Mouse (Mus musculus): ENCODE data around the gene Atoh8. TPM values are rescaled to one million over a fixed set of nuclear protein-coding genes. Genes with fewer than 3 reads are reported as not detected.
A peak's percentile ranks its signal among the peaks of the same experiment; 100 is the strongest.

The Atoh8 gene
- total and polyA plus RNA-seq, 3 experiments, result 0.23 to 5.0 (median 1.6) TPM

GRCm38 (mm10) chr6:72242532-72243320 is 7.3 kb upstream of the Atoh8 start:
- Histone ChIP-seq H3K9ac (ENCODE audit: insufficient read depth, low read depth) (no peak overlapping the region), H3K4me2 (ENCODE audit: insufficient read depth, low read depth, poor library complexity, severe bottlenecking) (no peak overlapping the region), H3K4me1 (ENCODE audit: control insufficient read depth in 1 of 2, insufficient read depth in 2 of 2) (peaks cover 9 to 40% of the 10 kb centered on the region in 2 experiments; a peak in 3 of 4 replicates), H3K36me3 (replicated peaks in 1 of 2; ENCODE audit: control insufficient read depth in 1 of 2, insufficient read depth in 1 of 2, low read length in 1 of 2) (no peaks in the 10 kb centered on the region), H3K79me2 (replicated peaks; ENCODE audit: control insufficient read depth, extremely low read depth, insufficient read depth, poor library complexity, severe bottlenecking) (no peaks in the 10 kb centered on the region), H3K27me3 (replicated peaks) (peaks cover 88% of the 10 kb centered on the region), H3K27ac (ENCODE audit: insufficient read depth, low read depth) (no peak overlapping the region), H3K4me3 (replicated peaks in 1 of 3; ENCODE audit: low read depth in 2 of 3, low read length in 2 of 3, poor library complexity in 1 of 3) (no peak overlapping the region), H3K9me3 (replicated peaks; ENCODE audit: low read length) (no peaks in the 10 kb centered on the region)
- no peak for TF ChIP-seq GABPA (IDR thresholded peaks at IDR 0.05; ENCODE audit: insufficient replicate concordance, low read depth, low read length)
- TF ChIP-seq SMC3 (IDR thresholded peaks at IDR 0.05; ENCODE audit: low read depth, low read length), result no peak
- no peak for TF ChIP-seq MYC (IDR thresholded peaks at IDR 0.05; ENCODE audit: low read depth, low read length)
- no peak for TF ChIP-seq ELF1 (IDR thresholded peaks at IDR 0.05; ENCODE audit: low read depth, low read length)
- TF ChIP-seq MAZ (IDR thresholded peaks at IDR 0.05; ENCODE audit: low read depth, low read length), result no peak
- no peak for TF ChIP-seq CTCF (conservative IDR thresholded peaks at IDR 0.05 in 1 of 2, IDR thresholded peaks at IDR 0.05 in 1 of 2; ENCODE audit: low read depth in 2 of 2, low read length in 2 of 2)
- TF ChIP-seq CHD1 (IDR thresholded peaks at IDR 0.05; ENCODE audit: low read depth, low read length), result no peak
- no peak for TF ChIP-seq MAFK (IDR thresholded peaks at IDR 0.05; ENCODE audit: insufficient replicate concordance, low read length)
- TF ChIP-seq ZC3H11A (IDR thresholded peaks at IDR 0.05; ENCODE audit: low read depth, low read length), result no peak
- TF ChIP-seq MAX (IDR thresholded peaks at IDR 0.05; ENCODE audit: low read length), result no peak
- no peak for TF ChIP-seq MXI1 (IDR thresholded peaks at IDR 0.05; ENCODE audit: low read depth, low read length)
- TF ChIP-seq SIN3A (IDR thresholded peaks at IDR 0.05; ENCODE audit: low read length), result no peak
- no peak for TF ChIP-seq JUN (IDR thresholded peaks at IDR 0.05; ENCODE audit: insufficient read depth, low read depth, low read length)
- TF ChIP-seq ZKSCAN1 (IDR thresholded peaks at IDR 0.05; ENCODE audit: borderline replicate concordance, low read depth, low read length), result no peak
- no peak for TF ChIP-seq ZMIZ1 (IDR thresholded peaks at IDR 0.05; ENCODE audit: low read depth, low read length)
- TF ChIP-seq USF2 (conservative IDR thresholded peaks at IDR 0.05; ENCODE audit: low read depth, low read length), result no peak
- no peak for TF ChIP-seq BHLHE40 (IDR thresholded peaks at IDR 0.05; ENCODE audit: low read depth, low read length)
- TF ChIP-seq HCFC1 (IDR thresholded peaks at IDR 0.05; ENCODE audit: low read depth, low read length), result no peak
- TF ChIP-seq TCF12 (IDR thresholded peaks at IDR 0.05; ENCODE audit: low read depth, low read length), result no peak
- no peak for TF ChIP-seq ETS1 (conservative IDR thresholded peaks at IDR 0.05; ENCODE audit: low read depth, low read length)
- dilution Hi-C loops (cut with MboI; ENCODE audit: extremely low pct_ligation_motif_present, extremely low pct_unique_long_range_greater_than_20kb, low sequenced_read_pairs) (no loop called here), in situ Hi-C loops (cut with MboI; ENCODE audit: low pct_ligation_motif_present, low pct_unique_long_range_greater_than_20kb, low sequenced_read_pairs) (no loop called here)
- no peak for DNase-seq (ENCODE audit: extremely low read depth)

- Histone ChIP-seq H3K36me3 (replicated peaks in 1 of 2; ENCODE audit: control insufficient read depth in 1 of 2, insufficient read depth in 1 of 2, low read length in 1 of 2) (no peaks in the 10 kb centered on the region), H3K79me2 (replicated peaks; ENCODE audit: control insufficient read depth, extremely low read depth, insufficient read depth, poor library complexity, severe bottlenecking) (no peaks in the 10 kb centered on the region), H3K27ac (ENCODE audit: insufficient read depth, low read depth) (no peak overlapping the region), H3K9ac (ENCODE audit: insufficient read depth, low read depth) (no peak overlapping the region), H3K4me1 (ENCODE audit: control insufficient read depth in 1 of 2, insufficient read depth in 2 of 2) (peaks cover 10 to 42% of the 10 kb centered on the region in 2 experiments), H3K27me3 (replicated peaks) (peaks cover 90% of the 10 kb centered on the region), H3K4me2 (ENCODE audit: insufficient read depth, low read depth, poor library complexity, severe bottlenecking) (peak overlapping the region; percentile 40), H3K9me3 (replicated peaks; ENCODE audit: low read length) (no peaks in the 10 kb centered on the region), H3K4me3 (replicated peaks in 1 of 3; ENCODE audit: low read depth in 2 of 3, low read length in 2 of 3, poor library complexity in 1 of 3) (no peak overlapping the region)
- TF ChIP-seq ETS1 (conservative IDR thresholded peaks at IDR 0.05; ENCODE audit: low read depth, low read length) (peak; percentile 67; the same call in 1 of the 2 replicates), SIN3A (IDR thresholded peaks at IDR 0.05; ENCODE audit: low read length) (0 out of 2 replicates have a peak, but pooled peaks have one; percentile 35), RAD21 (IDR thresholded peaks at IDR 0.05; ENCODE audit: low read depth, low read length) (no peak), EP300 (IDR thresholded peaks at IDR 0.05; ENCODE audit: low read length) (0 out of 2 replicates have a peak, but pooled peaks have one; percentile 20), USF2 (conservative IDR thresholded peaks at IDR 0.05; ENCODE audit: low read depth, low read length) (no peak), ZKSCAN1 (IDR thresholded peaks at IDR 0.05; ENCODE audit: borderline replicate concordance, low read depth, low read length) (no peak)
- in situ Hi-C loops (cut with MboI; ENCODE audit: low pct_ligation_motif_present, low pct_unique_long_range_greater_than_20kb, low sequenced_read_pairs) (no loop called here), dilution Hi-C loops (cut with MboI; ENCODE audit: extremely low pct_ligation_motif_present, extremely low pct_unique_long_range_greater_than_20kb, low sequenced_read_pairs) (no loop called here)
- no peak for DNase-seq (ENCODE audit: extremely low read depth)
Observed at GRCm38 (mm10) chr6:72241843-72242154, 6.4 kb upstream of the Atoh8 start.

Measured in CH12.LX (cell line).